Mouse (Mus musculus): ENCODE measurements at regions not wholly inside any gene's neighbourhood (a gene's known extent, or its start where the extent isn't known, plus 50 kb on each side); places are given as distances from the start of the nearest gene placed in this dataset.

GRCm38 (mm10) chr1:157048996-157049395 is 59.5 kb downstream of the Tex35 start:
- no peaks in the 10 kb centered on the region for H3K27me3 ChIP-seq (ENCODE audit: control insufficient read depth, insufficient read depth, insufficient read length)
- H3K79me3 ChIP-seq (ENCODE audit: low read depth): no peaks in the 10 kb centered on the region
- H3ac ChIP-seq (ENCODE audit: control insufficient read depth, insufficient read length, low read depth): no peak overlapping the region
- H3K79me2 ChIP-seq (ENCODE audit: control insufficient read depth, insufficient read depth): no peaks in the 10 kb centered on the region
- no peaks in the 10 kb centered on the region for H3K36me3 ChIP-seq (ENCODE audit: control insufficient read depth, insufficient read depth)
- no peak overlapping the region for H3K4me3 ChIP-seq (ENCODE audit: insufficient read depth, poor library complexity, severe bottlenecking)
- TF ChIP-seq USF1 (IDR thresholded peaks at IDR 0.05; ENCODE audit: low read depth): no peak
- TF ChIP-seq MAX (IDR thresholded peaks at IDR 0.05): no peak
- TF ChIP-seq MYOD1 (IDR thresholded peaks at IDR 0.05; ENCODE audit: control insufficient read depth, insufficient read length, low read depth): no peak
- TF ChIP-seq MYOG (IDR thresholded peaks at IDR 0.05; ENCODE audit: control insufficient read depth, extremely low read depth, insufficient read length): no peak
- no peak for TF ChIP-seq CTCF (IDR thresholded peaks at IDR 0.05; ENCODE audit: control insufficient read depth, insufficient read depth, insufficient read length)
- TF ChIP-seq CEBPB (IDR thresholded peaks at IDR 0.05; ENCODE audit: low read depth): no peak

- Histone ChIP-seq H3K4me3 (ENCODE audit: insufficient read depth, poor library complexity, severe bottlenecking) (no peak overlapping the region), H3K27me3 (ENCODE audit: control insufficient read depth, insufficient read depth, insufficient read length) (no peaks in the 10 kb centered on the region), H3ac (ENCODE audit: control insufficient read depth, insufficient read length, low read depth) (no peak overlapping the region), H3K79me3 (ENCODE audit: low read depth) (no peaks in the 10 kb centered on the region), H3K36me3 (ENCODE audit: control insufficient read depth, insufficient read depth) (no peaks in the 10 kb centered on the region), H3K79me2 (ENCODE audit: control insufficient read depth, insufficient read depth) (no peaks in the 10 kb centered on the region)
- TF ChIP-seq CEBPB (IDR thresholded peaks at IDR 0.05; ENCODE audit: low read depth) (no peak), USF1 (IDR thresholded peaks at IDR 0.05; ENCODE audit: low read depth) (no peak), MYOD1 (IDR thresholded peaks at IDR 0.05; ENCODE audit: control insufficient read depth, insufficient read length, low read depth) (no peak), FOSL1 (IDR thresholded peaks at IDR 0.05; ENCODE audit: insufficient read depth, low read length, poor library complexity, severe bottlenecking) (no peak), CTCF (IDR thresholded peaks at IDR 0.05; ENCODE audit: control insufficient read depth, insufficient read depth, insufficient read length) (no peak), MYOG (IDR thresholded peaks at IDR 0.05; ENCODE audit: control insufficient read depth, extremely low read depth, insufficient read length) (no peak), MAX (IDR thresholded peaks at IDR 0.05) (no peak)
These were observed 60.1 kb downstream of the Tex35 start for GRCm38 (mm10) chr1:157048201-157048923.

- Histone ChIP-seq H3K27me3 (ENCODE audit: control insufficient read depth, insufficient read depth, insufficient read length) (no peaks in the 10 kb centered on the region), H3K79me3 (ENCODE audit: low read depth) (no peaks in the 10 kb centered on the region), H3K79me2 (ENCODE audit: control insufficient read depth, insufficient read depth) (no peaks in the 10 kb centered on the region), H3K36me3 (ENCODE audit: control insufficient read depth, insufficient read depth) (no peaks in the 10 kb centered on the region), H3ac (ENCODE audit: control insufficient read depth, insufficient read length, low read depth) (no peak overlapping the region), H3K4me3 (ENCODE audit: insufficient read depth, poor library complexity, severe bottlenecking) (no peak overlapping the region)
- no peak for TF ChIP-seq MYOG (IDR thresholded peaks at IDR 0.05; ENCODE audit: control insufficient read depth, extremely low read depth, insufficient read length)
- TF ChIP-seq CTCF (IDR thresholded peaks at IDR 0.05; ENCODE audit: control insufficient read depth, insufficient read depth, insufficient read length): no peak
- TF ChIP-seq USF1 (IDR thresholded peaks at IDR 0.05; ENCODE audit: low read depth): no peak
- no peak for TF ChIP-seq CEBPB (IDR thresholded peaks at IDR 0.05; ENCODE audit: low read depth)
- TF ChIP-seq MAX (IDR thresholded peaks at IDR 0.05): no peak
- no peak for TF ChIP-seq MYOD1 (IDR thresholded peaks at IDR 0.05; ENCODE audit: control insufficient read depth, insufficient read length, low read depth)
- TF ChIP-seq FOSL1 (IDR thresholded peaks at IDR 0.05; ENCODE audit: insufficient read depth, low read length, poor library complexity, severe bottlenecking): no peak
These were observed 60.7 kb downstream of the Tex35 start for GRCm38 (mm10) chr1:157047751-157048200.

GRCm38 (mm10) chr1:157046760-157047182 is 61.7 kb downstream of the Tex35 start:
- Histone ChIP-seq H3K79me2 (ENCODE audit: control insufficient read depth, insufficient read depth) (no peaks in the 10 kb centered on the region), H3K79me3 (ENCODE audit: low read depth) (no peaks in the 10 kb centered on the region), H3K36me3 (ENCODE audit: control insufficient read depth, insufficient read depth) (no peaks in the 10 kb centered on the region), H3K4me3 (ENCODE audit: insufficient read depth, poor library complexity, severe bottlenecking) (no peak overlapping the region), H3ac (ENCODE audit: control insufficient read depth, insufficient read length, low read depth) (no peak overlapping the region), H3K27me3 (ENCODE audit: control insufficient read depth, insufficient read depth, insufficient read length) (no peaks in the 10 kb centered on the region)
- TF ChIP-seq MYOG (IDR thresholded peaks at IDR 0.05; ENCODE audit: control insufficient read depth, extremely low read depth, insufficient read length) (no peak), CTCF (IDR thresholded peaks at IDR 0.05; ENCODE audit: control insufficient read depth, insufficient read depth, insufficient read length) (no peak), MAX (IDR thresholded peaks at IDR 0.05) (peak; percentile 34)

- Histone ChIP-seq H3K36me3 (ENCODE audit: control insufficient read depth, insufficient read depth) (no peaks in the 10 kb centered on the region), H3K79me3 (ENCODE audit: low read depth) (no peaks in the 10 kb centered on the region), H3K4me3 (ENCODE audit: insufficient read depth, poor library complexity, severe bottlenecking) (no peak overlapping the region), H3K79me2 (ENCODE audit: control insufficient read depth, insufficient read depth) (no peaks in the 10 kb centered on the region), H3ac (ENCODE audit: control insufficient read depth, insufficient read length, low read depth) (no peak overlapping the region), H3K27me3 (ENCODE audit: control insufficient read depth, insufficient read depth, insufficient read length) (no peaks in the 10 kb centered on the region)
- no peak for TF ChIP-seq FOSL1 (IDR thresholded peaks at IDR 0.05; ENCODE audit: insufficient read depth, low read length, poor library complexity, severe bottlenecking)
- no peak for TF ChIP-seq MYOD1 (IDR thresholded peaks at IDR 0.05; ENCODE audit: control insufficient read depth, insufficient read length, low read depth)
These were observed 68.7 kb downstream of the Tex35 start for GRCm38 (mm10) chr1:157039836-157040196.
